Mouse (Mus musculus): Measurements from ENCODE around the gene Olfr746.

The Olfr746 gene

GRCm38 (mm10) chr14:50646783-50647182 is at the start of gene Olfr746:
Gene Olfr746 (plus strand): TSS chr14:50647083.
- DNase-seq (ENCODE audit: low spot score): no peak

- no peak for DNase-seq (ENCODE audit: low spot score)
Measured at GRCm38 (mm10) chr14:50614579-50614978, 32.3 kb upstream of the Olfr746 start, which contains the start of gene Olfr744. Gene Olfr744 (plus strand): TSS chr14:50614879.

GRCm38 (mm10) chr14:50639088-50639487 is 7.8 kb upstream of the Olfr746 start, which contains the start of gene Olfr745:
Gene Olfr745 (plus strand): TSS chr14:50639388.
- DNase-seq (ENCODE audit: low spot score): no peak

- no peak for DNase-seq (ENCODE audit: low spot score)
Measured at GRCm38 (mm10) chr14:50693106-50693505, 46.2 kb downstream of the Olfr746 start, which contains the start of gene Olfr747. Gene Olfr747 (minus strand): TSS chr14:50693206.
